23 mouse cellular contexts compared by ENCODE assay signal in genomic region chr2:153115679-153116081, GRCm38 (mm10). TPM values are rescaled to one million over a fixed set of nuclear protein-coding genes. Genes with fewer than 3 reads are reported as not detected.
DNase-seq lines count a peak whose midpoint lies in the region; ATAC-seq lines count a peak whose summit lies in the region.
"Had no signal": no experiment of that assay in that cellular context is flagged by ENCODE, and none has a peak within 500 bp of the region (broad histone marks: within the 10 kb centered on the region; RNA-seq: fewer than 3 reads in every experiment).

No protein-coding gene starts in this region.

- intact Hi-C loops in heart, postnatal 25 days (cut with DNase I), result no loop called here

- H3K9ac ChIP-seq in forebrain, embryonic 14.5 days (ENCODE audit: low read length), result no peak overlapping the region
- H3K9ac ChIP-seq in intestine, embryonic 16.5 days (ENCODE audit: low read depth, low read length), result no peak overlapping the region
- H3K9ac ChIP-seq: embryonic facial prominence, embryonic 13.5 days; heart, embryonic 15.5 days; neural tube, embryonic 12.5 days had no signal

- no peaks in the 10 kb centered on the region for H3K36me3 ChIP-seq in forebrain, embryonic 14.5 days (ENCODE audit: control insufficient read depth, insufficient read depth, low read length)
- no peaks in the 10 kb centered on the region for H3K36me3 ChIP-seq in intestine, embryonic 16.5 days (ENCODE audit: control insufficient read depth, insufficient read depth, low read length)
- H3K36me3 ChIP-seq: embryonic facial prominence, embryonic 13.5 days; heart, embryonic 15.5 days; limb, embryonic 10.5 days; neural tube, embryonic 12.5 days had no signal

- H3K4me3 ChIP-seq in forebrain, embryonic 14.5 days (ENCODE audit: low read depth, low read length), result no peak overlapping the region
- no peak overlapping the region for H3K4me3 ChIP-seq in intestine, embryonic 16.5 days (ENCODE audit: low read length)
- H3K4me3 ChIP-seq: embryonic facial prominence, embryonic 13.5 days; heart, embryonic 15.5 days; layer of hippocampus, adult 2 months; limb, embryonic 10.5 days; neural tube, embryonic 12.5 days had no signal

- H3K27me3 ChIP-seq in forebrain, embryonic 14.5 days (replicated peaks; ENCODE audit: control insufficient read depth, insufficient read depth, low read length), result no peaks in the 10 kb centered on the region
- no peaks in the 10 kb centered on the region for H3K27me3 ChIP-seq in intestine, embryonic 16.5 days (replicated peaks; ENCODE audit: control insufficient read depth, insufficient read depth, low read length)
- H3K27me3 ChIP-seq: neural tube, embryonic 12.5 days had no signal

- 84% methylated on average over 4 of the region's 4 CpGs for WGBS in forebrain, embryonic 14.5 days
- WGBS in intestine, embryonic 16.5 days, result 76% methylated on average over 4 of the region's 4 CpGs

- no peaks in the 10 kb centered on the region for H3K9me3 ChIP-seq in forebrain, embryonic 14.5 days (replicated peaks; ENCODE audit: control insufficient read depth, low read length)
- H3K9me3 ChIP-seq in intestine, embryonic 16.5 days (ENCODE audit: control insufficient read depth, low read length), result no peaks in the 10 kb centered on the region
- H3K9me3 ChIP-seq: embryonic facial prominence, embryonic 13.5 days; heart, embryonic 15.5 days; limb, embryonic 10.5 days; neural tube, embryonic 12.5 days had no signal

- peak; percentile 76 for DNase-seq in heart, adult 11 months
- DNase-seq in heart, postnatal 25 days (ENCODE audit: low spot score), result no peak
- peak; percentile 5 for DNase-seq in thymus, postnatal 4 days
- DNase-seq in thymus, postnatal 14 days, result no peak
- peak; percentile 9 for DNase-seq in c-Kit-positive CD71-positive TER-119-negative erythroid progenitor cells, embryonic 14.5 days (ENCODE audit: low read depth)
- no peak for DNase-seq in forebrain, embryonic 14.5 days (ENCODE audit: low spot score)
- DNase-seq: adrenal gland, postnatal 36 days; cerebellum, adult 9-10 months; kidney, adult 2 months; kidney, postnatal 14 days; lung, adult 2 months; thymus, postnatal 25 days had no signal

- no peak overlapping the region for H3K27ac ChIP-seq in forebrain, embryonic 14.5 days (ENCODE audit: low read depth, low read length)
- no peak overlapping the region for H3K27ac ChIP-seq in intestine, embryonic 16.5 days (ENCODE audit: low read length)
- H3K27ac ChIP-seq: embryonic facial prominence, embryonic 13.5 days; heart, embryonic 15.5 days; hindbrain, postnatal 0 days; layer of hippocampus, adult 2 months; limb, embryonic 10.5 days; neural tube, embryonic 12.5 days; stomach, postnatal 0 days had no signal

- no peaks in the 10 kb centered on the region for H3K4me1 ChIP-seq in forebrain, embryonic 14.5 days (ENCODE audit: control insufficient read depth, insufficient read depth, low read length)
- H3K4me1 ChIP-seq in intestine, embryonic 16.5 days (ENCODE audit: control insufficient read depth, insufficient read depth, low read length), result no peaks in the 10 kb centered on the region
- H3K4me1 ChIP-seq: embryonic facial prominence, embryonic 13.5 days; heart, embryonic 15.5 days; limb, embryonic 10.5 days; neural tube, embryonic 12.5 days had no signal

- peak; percentile 58 for ATAC-seq in megakaryocyte-erythroid progenitor cell, adult 5-6 weeks (replicated peaks; ENCODE audit: low FRiP score, low TSS enrichment, poor library complexity, severe bottlenecking)
- ATAC-seq in forebrain, embryonic 14.5 days, result no peak
- ATAC-seq in intestine, embryonic 16.5 days, result no peak
- ATAC-seq: hindbrain, postnatal 0 days had no signal

- H3K4me2 ChIP-seq in forebrain, embryonic 14.5 days (ENCODE audit: low read length), result no peak overlapping the region
- no peak overlapping the region for H3K4me2 ChIP-seq in intestine, embryonic 16.5 days (ENCODE audit: low read depth, low read length)
- H3K4me2 ChIP-seq: embryonic facial prominence, embryonic 13.5 days; heart, embryonic 15.5 days; midbrain, embryonic 11.5 days; neural tube, embryonic 12.5 days had no signal

RNA-seq across cellular contexts. Expression of gene Hck, which starts 7.4 kb away (rescaled TPM):
- 1 to 10 TPM; 1.1 to 1.4 TPM for total RNA-seq in heart, postnatal 25 days (2021)
- 2.2 TPM in 1 of 2 replicates, not detected in the other for total RNA-seq in megakaryocyte-erythroid progenitor cell, adult 5-6 weeks (2014; fragmentation: Nextera tagmentation)
- total RNA-seq in megakaryocyte-erythroid progenitor cell, adult 5-6 weeks (2017), result 0.23 and 3.3 TPM in 2 replicates
- polyA plus RNA-seq in forebrain, embryonic 14.5 days (2014; fragmentation: Nextera tagmentation; extraction: Ambion mirVana), result 1.2 and 1.9 TPM in 2 replicates
- polyA plus RNA-seq in intestine, embryonic 16.5 days (2015; fragmentation: Nextera tagmentation; extraction: Ambion mirVana), result 5.4 and 6.2 TPM in 2 replicates

RNA-seq across cellular contexts. Expression of gene Tm9sf4, which starts 45.4 kb away (rescaled TPM):
- total RNA-seq in heart, postnatal 25 days (2021), result 10 to 100 TPM; 47.5 to 51.3 TPM
- 53.7 and 58.7 TPM in 2 replicates for total RNA-seq in megakaryocyte-erythroid progenitor cell, adult 5-6 weeks (2014; fragmentation: Nextera tagmentation)
- 49.5 and 97.3 TPM in 2 replicates for total RNA-seq in megakaryocyte-erythroid progenitor cell, adult 5-6 weeks (2017)
- polyA plus RNA-seq in forebrain, embryonic 14.5 days (2014; fragmentation: Nextera tagmentation; extraction: Ambion mirVana), result 54.5 and 69.8 TPM in 2 replicates
- 95.8 and 101 TPM in 2 replicates for polyA plus RNA-seq in intestine, embryonic 16.5 days (2015; fragmentation: Nextera tagmentation; extraction: Ambion mirVana)

RNA-seq across cellular contexts. Expression of gene Ccm2l, which starts 49.9 kb away (rescaled TPM):
- total RNA-seq in heart, postnatal 25 days (2021), result 10 to 100 TPM; 15.8 to 16.7 TPM
- not detected in 2 replicates for total RNA-seq in megakaryocyte-erythroid progenitor cell, adult 5-6 weeks (2014; fragmentation: Nextera tagmentation)
- not detected in 2 replicates for total RNA-seq in megakaryocyte-erythroid progenitor cell, adult 5-6 weeks (2017)
- polyA plus RNA-seq in forebrain, embryonic 14.5 days (2014; fragmentation: Nextera tagmentation; extraction: Ambion mirVana), result 0.77 and 1.1 TPM in 2 replicates
- 0.59 and 0.92 TPM in 2 replicates for polyA plus RNA-seq in intestine, embryonic 16.5 days (2015; fragmentation: Nextera tagmentation; extraction: Ambion mirVana)
- total RNA-seq: CH12.LX had no signal

Comparison
In these comparisons a context has a peak if more than half of its experiments do, and no peak if none do; other contexts are left out.
1. DNase-seq: peak in heart, adult 11 months (single experiment), thymus, postnatal 4 days (single experiment) and c-Kit-positive CD71-positive TER-119-negative erythroid progenitor cells, embryonic 14.5 days (single experiment); none in heart, postnatal 25 days (single experiment), thymus, postnatal 14 days (single experiment) and forebrain, embryonic 14.5 days (single experiment).
2. RNA of gene Ccm2l, which starts 49.9 kb away (total RNA-seq): 15.8 to 16.7 TPM in heart, postnatal 25 days; not detected in megakaryocyte-erythroid progenitor cell, adult 5-6 weeks; every median in the first group is over 10 times any median in the second.